ENCODE assay signal across 8 mouse cellular contexts in genomic region chr8:84856864-84857441, GRCm38 (mm10). TPM values are rescaled to one million over a fixed set of nuclear protein-coding genes. Genes with fewer than 3 reads are reported as not detected.
A peak's percentile ranks its signal among the peaks of the same experiment; 100 is the strongest.
DNase-seq lines count a peak whose midpoint lies in the region; ATAC-seq and TF ChIP-seq lines count a peak whose summit lies in the region.

TSS of gene Farsa (plus strand) at chr8:84856989.

- in situ Hi-C loops in ES-E14 (cut with MboI; ENCODE audit: low sequenced_read_pairs in 2 of 2, unreplicated experiment in 2 of 2): no loop called here

- peak; percentile 91 for DNase-seq in ES-E14 (ENCODE audit: low read depth, low spot score)
- peak; percentile 91 for DNase-seq in cerebellum, adult 11-12 months
- DNase-seq in heart, postnatal 25 days (ENCODE audit: low spot score): peak; percentile 85
- peak; percentile 89 to 97 for DNase-seq in layer of hippocampus, adult 18-20 months (ENCODE audit: low spot score in 2 of 2)
- DNase-seq in lung, adult 2 months: peak; percentile 88
- DNase-seq in thymus, adult 18-20 months: peak; percentile 79 to 86

- peak; percentile 95 for TF ChIP-seq POLR2A in lung, adult 2 months (IDR thresholded peaks at IDR 0.05; ENCODE audit: borderline replicate concordance, extremely low read depth, low read depth, low read length)

- H3K36me3 ChIP-seq in ES-E14 (ENCODE audit: control insufficient read depth, insufficient read depth, low read length, poor library complexity, severe bottlenecking): peaks cover 21% of the 10 kb centered on the region
- H3K36me3 ChIP-seq in forebrain, embryonic 15.5 days: peaks cover 17% of the 10 kb centered on the region

- no peaks in the 10 kb centered on the region for H3K9me3 ChIP-seq in ES-E14 (ENCODE audit: control insufficient read depth, insufficient read depth, low read depth, low read length)
- H3K9me3 ChIP-seq in forebrain, embryonic 15.5 days: no peaks in the 10 kb centered on the region

- ATAC-seq in forebrain, embryonic 15.5 days (replicated peaks): peak; percentile 93
- peak; percentile 99 for ATAC-seq in neutrophil, adult 5-6 weeks (ENCODE audit: extremely low read depth, insufficient number of reproducible peaks, low FRiP score, poor library complexity, severe bottlenecking)

- peak within 1 kb of the TSS; percentile 35; the same call in 1 of the 2 replicates for H3K27ac ChIP-seq in ES-E14 (ENCODE audit: insufficient read depth, low read depth, low read length, poor library complexity, severe bottlenecking)
- peak within 1 kb of the TSS; percentile 31 for H3K27ac ChIP-seq in forebrain, embryonic 15.5 days (replicated peaks)

- H3K4me2 ChIP-seq in forebrain, embryonic 15.5 days (replicated peaks): peak within 1 kb of the TSS; percentile 81

- H3K9ac ChIP-seq in ES-E14 (ENCODE audit: insufficient read depth, low read depth, low read length, poor library complexity, severe bottlenecking): peak within 1 kb of the TSS; percentile 91
- peak within 1 kb of the TSS; percentile 79 for H3K9ac ChIP-seq in forebrain, embryonic 15.5 days (replicated peaks)

- peaks cover 0 to 8% of the 10 kb centered on the region in 2 experiments; a peak in 2 of 4 replicates for H3K4me1 ChIP-seq in ES-E14 (ENCODE audit: control insufficient read depth in 2 of 2, insufficient read depth in 2 of 2, low read length in 2 of 2, poor library complexity in 1 of 2)
- peaks cover 18% of the 10 kb centered on the region for H3K4me1 ChIP-seq in forebrain, embryonic 15.5 days
- peaks cover 3% of the 10 kb centered on the region for H3K4me1 ChIP-seq in lung, adult 2 months (ENCODE audit: control insufficient read depth, insufficient read depth, low read length)

- intact Hi-C loops in heart, postnatal 25 days (cut with DNase I): loop anchor here (2.0 to 5.0 kb wide), 2 partner anchors 35 to 46 kb away; partner anchors contain the start of gene Gcdh

- under 1% methylated on average over 39 of the region's 39 CpGs for WGBS in forebrain, embryonic 15.5 days
- under 1% methylated on average over 39 of the region's 39 CpGs for WGBS in lung, adult 2 months

- no peaks in the 10 kb centered on the region for H3K27me3 ChIP-seq in forebrain, embryonic 15.5 days

- peak within 1 kb of the TSS; percentile 84 to 98 for H3K4me3 ChIP-seq in ES-E14 (ENCODE audit: insufficient read depth in 1 of 2, low read depth in 1 of 2, low read length in 2 of 2, poor library complexity in 1 of 2, severe bottlenecking in 1 of 2)
- peak within 1 kb of the TSS; percentile 63 for H3K4me3 ChIP-seq in forebrain, embryonic 15.5 days
- peak within 1 kb of the TSS; percentile 79 for H3K4me3 ChIP-seq in lung, adult 2 months (replicated peaks; ENCODE audit: extremely low read depth, low read depth, low read length)

- TF ChIP-seq CTCF in lung, adult 2 months (IDR thresholded peaks at IDR 0.05; ENCODE audit: insufficient read depth, low read length): no peak

TF ChIP-seq in ES-E14, 5 proteins besides CTCF, POLR2A, EP300 and RAD21:
- no peak for TF ChIP-seq CHD2 (IDR thresholded peaks at IDR 0.05; ENCODE audit: low read depth, low read length)
- peak; percentile 97 for TF ChIP-seq HCFC1 (IDR thresholded peaks at IDR 0.05; ENCODE audit: borderline replicate concordance, insufficient read depth, low read length)
TF ChIP-seq in ES-E14: peak in this region for 1.

RNA-seq across cellular contexts. Expression of gene Farsa, which starts in this region (rescaled TPM):
- 123 and 137 TPM in 2 replicates for total RNA-seq in ES-E14 (2012; rRNA removed)
- 122 and 127 TPM in 2 replicates for polyA plus RNA-seq in forebrain, embryonic 15.5 days (2015; fragmentation: Nextera tagmentation; extraction: Ambion mirVana)
- total RNA-seq in heart, postnatal 25 days (2021): 10 to 100 TPM; 24.7 to 25.5 TPM
- total RNA-seq in layer of hippocampus, adult 18-20 months (2021): 10 to 100 TPM; 48.8 to 50.1 TPM
- polyA plus RNA-seq in lung, adult 2 months (2012; rRNA removed): 33.8 and 42.4 TPM in 2 replicates
- total RNA-seq in neutrophil, adult 5-6 weeks (2017): 50.7 and 56.2 TPM in 2 replicates

Comparison
In these comparisons a context has a peak if more than half of its experiments do, and no peak if none do; other contexts are left out.
1. Peak in every context shown above with its lines: DNase-seq, ATAC-seq, H3K4me3 ChIP-seq and H3K27ac ChIP-seq.